Mouse (Mus musculus) CD4-positive, CD25-positive, alpha-beta regulatory T cell (primary cell): ENCODE results near the gene Agpat1. TPM values are rescaled to one million over a fixed set of nuclear protein-coding genes. Genes with fewer than 3 reads are reported as not detected.

Experiments used
- polyA plus RNA-seq: library from polyadenylated mRNA; unstranded; fragments of 100-300 nt; shearing (Covaris generic); gene quantifications from one replicate; pipeline ENCODE4 v1.2.1, GENCODE M21; 2017

Gene Agpat1
- 23.3 TPM for polyA plus RNA-seq

GRCm38 (mm10) chr17:34604061-34604508 is at the start of gene Agpat1:
TSS of gene Agpat1 (plus strand) at chr17:34604262.

GRCm38 (mm10) chr17:34564003-34564421 is 40.0 kb upstream of the Agpat1 start, which contains the start of gene Notch4:
TSS of gene Notch4 (plus strand) at chr17:34564268.

GRCm38 (mm10) chr17:34589681-34590101 is 14.4 kb upstream of the Agpat1 start, which contains the start of gene Gpsm3:
TSS of gene Gpsm3 (plus strand) at chr17:34589806.

DNA sequence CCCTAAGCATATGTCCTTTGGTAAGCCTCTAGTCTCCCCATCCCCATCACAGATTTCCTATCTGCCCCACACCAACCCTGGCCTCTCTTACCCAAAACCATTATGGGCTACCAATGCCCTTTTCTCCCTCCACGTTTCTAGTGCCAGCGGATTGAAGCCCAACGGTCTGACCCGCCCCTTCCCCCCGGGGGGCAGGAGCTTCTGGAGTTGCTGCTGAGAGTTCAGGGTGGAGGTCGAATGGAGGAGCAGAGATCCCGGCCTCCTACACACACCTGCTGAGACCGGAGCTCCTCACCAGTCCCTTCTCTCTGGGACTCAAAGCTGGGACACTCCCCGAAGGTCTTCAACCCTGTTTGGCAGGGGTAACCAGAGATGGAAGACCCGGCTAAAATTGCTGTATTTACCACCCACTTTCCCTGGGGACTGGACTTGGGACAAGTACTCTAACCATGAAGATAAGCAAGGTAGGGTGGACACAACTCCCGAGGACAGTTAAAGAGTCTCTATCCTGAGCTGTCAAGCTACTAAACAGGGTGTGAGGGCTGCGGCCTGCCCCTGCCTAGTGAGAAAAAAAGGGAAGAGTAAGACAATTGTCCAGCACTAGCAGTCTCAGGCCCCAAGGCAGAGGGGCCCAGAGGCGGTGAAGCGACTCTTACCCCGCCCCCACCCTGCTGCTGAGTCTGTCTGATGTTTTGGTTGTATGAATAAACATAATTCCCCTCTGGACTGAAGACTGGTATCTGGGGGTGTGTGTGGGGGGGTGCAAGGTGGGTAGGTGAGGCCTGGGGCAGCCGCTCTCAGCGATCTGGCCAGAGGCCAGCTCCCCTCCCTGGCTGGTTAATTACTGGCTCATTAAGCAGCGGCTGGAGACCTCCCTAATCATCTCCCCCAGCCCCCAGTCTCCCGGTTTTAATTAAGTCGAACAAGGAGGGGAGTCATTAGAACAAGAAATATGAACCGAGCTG is 12.8 kb upstream of the Agpat1 start, which contains the start of gene Pbx2:
Gene Pbx2, plus strand, starts transcription at position 238 of the 965 bp plus-strand sequence.

GRCm38 (mm10) chr17:34597566-34598095 is 6.4 kb upstream of the Agpat1 start, which contains the start of gene Ager:
TSS of gene Ager (plus strand) at chr17:34597862.

GRCm38 (mm10) chr17:34603375-34604060 is 544 bp upstream of the Agpat1 start, which contains the start of gene Rnf5:
TSS of gene Rnf5 (minus strand) at chr17:34603690.

DNA sequence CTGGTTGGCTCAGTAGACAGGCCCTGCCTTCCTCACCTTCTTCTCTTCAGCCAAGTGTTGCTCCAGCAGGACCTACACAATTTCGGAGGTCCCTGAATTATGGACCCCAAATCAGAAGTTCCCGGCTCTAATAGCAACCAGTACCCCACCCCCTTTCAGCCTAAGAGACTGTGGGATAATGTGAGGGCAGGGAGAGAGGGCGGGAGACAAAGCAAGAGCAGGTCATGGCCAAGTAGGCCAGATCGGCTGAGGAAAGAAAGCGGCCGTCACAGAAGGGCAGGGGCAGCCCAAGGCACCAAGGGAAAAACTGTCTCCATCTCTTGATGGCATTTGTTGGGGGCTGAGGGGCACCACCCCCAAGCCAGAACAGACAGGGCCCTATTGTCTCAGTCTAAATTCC is 11.8 kb downstream of the Agpat1 start, which contains the start of gene Egfl8:
Gene Egfl8, minus strand, starts transcription at position 101 of the 400 bp plus-strand sequence.

GRCm38 (mm10) chr17:34627943-34628643 is 24.0 kb downstream of the Agpat1 start, which contains the start of gene Ppt2:
TSS of gene Ppt2 (minus strand) at chr17:34628510.

GRCm38 (mm10) chr17:34629221-34629751 is 25.2 kb downstream of the Agpat1 start, which contains the start of gene Prrt1:
TSS of gene Prrt1 (plus strand) at chr17:34629533.

GRCm38 (mm10) chr17:34644608-34645007 is 40.5 kb downstream of the Agpat1 start, which contains the start of gene Fkbpl:
TSS of gene Fkbpl (plus strand) at chr17:34644764.

GRCm38 (mm10) chr17:34646906-34647787 is 43.1 kb downstream of the Agpat1 start, which contains the start of gene Atf6b:
TSS of gene Atf6b (plus strand) at chr17:34647146.

Other genes with a start within 250 kb of the Agpat1 start
- gene Btnl2, start 249.4 kb upstream of the Agpat1 start, polyA plus RNA-seq, result 0.43 TPM
- gene Btnl1, start 227.1 kb upstream of the Agpat1 start, polyA plus RNA-seq, result not detected
- 0.54 TPM for gene BC051142, start 205.4 kb upstream of the Agpat1 start, polyA plus RNA-seq
- not detected for gene Btnl4, start 126.9 kb upstream of the Agpat1 start, polyA plus RNA-seq
- gene Btnl6, start 86.9 kb upstream of the Agpat1 start, polyA plus RNA-seq, result not detected
- gene Notch4, start 40.0 kb upstream of the Agpat1 start, polyA plus RNA-seq, result 0.12 TPM
- gene Gpsm3, start 14.5 kb upstream of the Agpat1 start, polyA plus RNA-seq, result 296 TPM
- 20.0 TPM for gene Pbx2, start 13.0 kb upstream of the Agpat1 start, polyA plus RNA-seq
- gene Ager, start 6.4 kb upstream of the Agpat1 start, polyA plus RNA-seq, result 2.5 TPM
- 97.3 TPM for gene Rnf5, start 572 bp upstream of the Agpat1 start, polyA plus RNA-seq
- 2.8 TPM for gene Egfl8, start 11.7 kb downstream of the Agpat1 start, polyA plus RNA-seq
- 22.3 TPM for gene Ppt2, start 24.2 kb downstream of the Agpat1 start, polyA plus RNA-seq
- gene Prrt1, start 25.3 kb downstream of the Agpat1 start, polyA plus RNA-seq, result 6.9 TPM
- gene Fkbpl, start 40.5 kb downstream of the Agpat1 start, polyA plus RNA-seq, result 5.5 TPM
- gene Atf6b, start 42.9 kb downstream of the Agpat1 start, polyA plus RNA-seq, result 78.5 TPM
- not detected for gene Tnxb, start 66.3 kb downstream of the Agpat1 start, polyA plus RNA-seq
- not detected for gene C4b, start 139.6 kb downstream of the Agpat1 start, polyA plus RNA-seq
- gene Cyp21a1, start 200.3 kb downstream of the Agpat1 start, polyA plus RNA-seq, result not detected
- 31.8 TPM for gene Stk19, start 232.7 kb downstream of the Agpat1 start, polyA plus RNA-seq
- 78.8 TPM for gene Dxo, start 232.8 kb downstream of the Agpat1 start, polyA plus RNA-seq
- 126 TPM for gene Skiv2l, start 245.9 kb downstream of the Agpat1 start, polyA plus RNA-seq
- 47.9 TPM for gene Nelfe, start 246.1 kb downstream of the Agpat1 start, polyA plus RNA-seq